Mouse (Mus musculus): ENCODE results near the gene Rp9.

DNA sequence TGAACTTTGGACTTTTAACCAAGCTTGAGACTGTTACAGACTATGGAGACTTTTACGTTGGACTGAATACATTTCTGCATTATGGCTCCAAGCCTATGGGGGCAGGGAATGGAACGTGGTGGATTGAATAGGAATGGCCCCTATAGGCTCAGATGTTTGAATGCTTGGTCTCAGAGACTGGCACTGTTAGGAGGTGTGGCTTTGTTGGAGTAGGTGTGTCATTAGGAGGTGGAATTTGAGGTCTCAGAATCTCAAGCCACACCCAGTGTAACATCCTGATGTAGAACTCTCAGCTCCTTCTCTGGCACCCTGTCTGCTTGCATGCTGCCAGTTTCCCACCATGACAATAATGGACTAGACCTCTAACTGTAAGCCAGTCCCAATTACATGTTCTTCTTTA is 36.3 kb downstream of the Rp9 start:
- TF ChIP-seq CTCF (IDR thresholded peaks at IDR 0.05; ENCODE audit: insufficient read depth, low read length) = no peak
- no peak for TF ChIP-seq POLR2A (IDR thresholded peaks at IDR 0.05; ENCODE audit: borderline replicate concordance, extremely low read depth, low read depth, low read length)

Data from lung, adult 2 months (tissue).